In the genomic region with DNA sequence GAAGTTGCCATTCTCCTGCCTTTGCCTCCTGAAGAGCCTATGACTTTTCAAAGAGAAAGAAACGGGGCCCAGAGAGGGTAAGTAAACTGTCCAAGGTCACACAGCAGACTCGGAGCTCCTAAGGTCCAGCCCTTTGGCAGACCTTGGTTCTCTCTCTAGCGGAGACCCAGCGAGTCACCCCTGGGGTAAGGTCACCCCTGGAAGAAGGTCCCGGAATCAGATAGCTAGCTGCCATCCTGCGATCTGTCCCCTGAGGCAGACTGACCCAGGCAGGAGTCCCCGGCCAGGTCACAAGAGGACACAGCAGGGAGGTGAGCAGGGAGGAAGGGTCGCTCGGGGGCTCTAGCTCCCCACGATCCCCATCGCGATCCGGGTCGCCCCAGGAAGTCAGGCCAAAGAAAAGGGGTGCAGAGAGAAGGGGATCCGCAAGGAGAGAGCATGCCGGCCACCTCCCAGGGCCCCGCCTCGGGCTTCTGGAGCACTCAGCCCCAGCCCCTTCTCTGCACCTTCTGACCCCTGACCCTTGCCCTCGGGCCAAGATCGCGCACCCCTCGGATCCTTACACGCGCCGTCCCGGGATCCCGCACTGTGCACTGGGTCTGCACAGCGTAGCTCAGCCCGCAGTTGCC, we compare ENCODE assay signal across 8 mouse cellular contexts. TPM values are rescaled to one million over a fixed set of nuclear protein-coding genes. Genes with fewer than 3 reads are reported as not detected.
DNase-seq lines count a peak whose midpoint lies in the region; ATAC-seq and TF ChIP-seq lines count a peak whose summit lies in the region.

No protein-coding gene starts in this region.

- H3K4me2 ChIP-seq in kidney, embryonic 16.5 days (replicated peaks; ENCODE audit: low read depth, low read length), result peak overlapping the region; percentile 93
- H3K4me2 ChIP-seq in embryonic facial prominence, embryonic 12.5 days (replicated peaks), result peak overlapping the region; percentile 95
- peak overlapping the region; percentile 93 for H3K4me2 ChIP-seq in hindbrain, postnatal 0 days (ENCODE audit: low read depth, low read length)
- peak overlapping the region; percentile 99 for H3K4me2 ChIP-seq in midbrain, postnatal 0 days (ENCODE audit: low read depth, low read length, poor library complexity, severe bottlenecking)

- H3K27ac ChIP-seq in kidney, embryonic 16.5 days (ENCODE audit: low read length), result peak overlapping the region; percentile 65
- H3K27ac ChIP-seq in embryonic facial prominence, embryonic 12.5 days, result peak overlapping the region; percentile 18; the same call in 1 of the 2 replicates
- peak overlapping the region; percentile 76; the same call in 1 of the 2 replicates for H3K27ac ChIP-seq in hindbrain, postnatal 0 days
- peak overlapping the region; percentile 55 for H3K27ac ChIP-seq in midbrain, postnatal 0 days (ENCODE audit: low read depth, low read length)

- H3K4me3 ChIP-seq in kidney, embryonic 16.5 days (ENCODE audit: low read length), result peak overlapping the region; percentile 82
- peak overlapping the region; percentile 73 for H3K4me3 ChIP-seq in embryonic facial prominence, embryonic 12.5 days
- peak overlapping the region; percentile 81 for H3K4me3 ChIP-seq in hindbrain, postnatal 0 days (ENCODE audit: low read length)
- peak overlapping the region; percentile 75 for H3K4me3 ChIP-seq in midbrain, postnatal 0 days (ENCODE audit: low read depth, low read length)

- under 1% methylated on average over 29 of the region's 29 CpGs for WGBS in kidney, embryonic 16.5 days
- WGBS in embryonic facial prominence, embryonic 12.5 days, result 1% methylated on average over 29 of the region's 29 CpGs
- WGBS in hindbrain, postnatal 0 days, result 1% methylated on average over 28 of the region's 29 CpGs
- WGBS in midbrain, postnatal 0 days, result 2% methylated on average over 26 of the region's 29 CpGs

- no peak; the same call in 1 of the 2 replicates for ATAC-seq in kidney, embryonic 16.5 days (ENCODE audit: low FRiP score, low TSS enrichment)
- no peak; the same call in 1 of the 2 replicates for ATAC-seq in embryonic facial prominence, embryonic 12.5 days (ENCODE audit: insufficient number of reproducible peaks, insufficient read depth, low FRiP score, low TSS enrichment)
- ATAC-seq in hindbrain, postnatal 0 days, result no peak
- ATAC-seq in midbrain, postnatal 0 days (ENCODE audit: low FRiP score), result 0 out of 2 replicates have a peak, but pooled peaks have one; percentile 0

- DNase-seq in kidney, postnatal 36 days, result no peak
- no peak for DNase-seq in hindbrain, postnatal 0 days (ENCODE audit: low spot score)
- DNase-seq in midbrain, postnatal 0 days (ENCODE audit: low spot score), result no peak
- DNase-seq in embryo, embryonic 10.5 days (ENCODE audit: low spot score), result no peak
- no peak for DNase-seq in yolk sac, embryonic 10.5 days (ENCODE audit: low spot score)
- DNase-seq in retina, embryonic 14.5 days (ENCODE audit: low spot score), result no peak

- H3K9me3 ChIP-seq in kidney, embryonic 16.5 days (ENCODE audit: low read length), result no peaks in the 10 kb centered on the region
- no peaks in the 10 kb centered on the region for H3K9me3 ChIP-seq in embryonic facial prominence, embryonic 12.5 days
- no peaks in the 10 kb centered on the region for H3K9me3 ChIP-seq in hindbrain, postnatal 0 days (ENCODE audit: low read length)
- no peaks in the 10 kb centered on the region for H3K9me3 ChIP-seq in midbrain, postnatal 0 days (ENCODE audit: low read length)

- TF ChIP-seq CTCF in hindbrain, postnatal 0 days (IDR thresholded peaks at IDR 0.05; ENCODE audit: low read depth), result no peak
- no peak for TF ChIP-seq CTCF in midbrain, postnatal 0 days (IDR thresholded peaks at IDR 0.05)

- peaks cover 25% of the 10 kb centered on the region for H3K4me1 ChIP-seq in kidney, embryonic 16.5 days (ENCODE audit: insufficient read depth, low read length)
- H3K4me1 ChIP-seq in embryonic facial prominence, embryonic 12.5 days, result peaks cover 26% of the 10 kb centered on the region
- H3K4me1 ChIP-seq in hindbrain, postnatal 0 days (ENCODE audit: insufficient read depth, low read length), result peaks cover 16% of the 10 kb centered on the region
- H3K4me1 ChIP-seq in midbrain, postnatal 0 days (ENCODE audit: insufficient read depth, low read length), result no peaks in the 10 kb centered on the region

- H3K36me3 ChIP-seq in kidney, embryonic 16.5 days (ENCODE audit: insufficient read depth, low read length), result peaks cover 11% of the 10 kb centered on the region; the same call in 1 of the 2 replicates
- peaks cover 12% of the 10 kb centered on the region for H3K36me3 ChIP-seq in embryonic facial prominence, embryonic 12.5 days
- H3K36me3 ChIP-seq in hindbrain, postnatal 0 days (ENCODE audit: insufficient read depth, low read length), result peaks cover 5% of the 10 kb centered on the region; the same call in 1 of the 2 replicates
- H3K36me3 ChIP-seq in midbrain, postnatal 0 days (ENCODE audit: insufficient read depth, low read length), result peaks cover 9% of the 10 kb centered on the region; the same call in 1 of the 2 replicates

- peak overlapping the region; percentile 86 for H3K9ac ChIP-seq in kidney, embryonic 16.5 days (replicated peaks; ENCODE audit: low read length)
- H3K9ac ChIP-seq in embryonic facial prominence, embryonic 12.5 days, result peak overlapping the region; percentile 72
- H3K9ac ChIP-seq in hindbrain, postnatal 0 days (replicated peaks; ENCODE audit: low read length), result peak overlapping the region; percentile 72
- H3K9ac ChIP-seq in midbrain, postnatal 0 days (replicated peaks; ENCODE audit: low read length, poor library complexity, severe bottlenecking), result peak overlapping the region; percentile 77

- H3K27me3 ChIP-seq in kidney, embryonic 16.5 days (ENCODE audit: insufficient read depth, low read length), result no peaks in the 10 kb centered on the region
- H3K27me3 ChIP-seq in embryonic facial prominence, embryonic 12.5 days, result no peaks in the 10 kb centered on the region
- no peaks in the 10 kb centered on the region for H3K27me3 ChIP-seq in hindbrain, postnatal 0 days (ENCODE audit: insufficient read depth, low read length)
- no peaks in the 10 kb centered on the region for H3K27me3 ChIP-seq in midbrain, postnatal 0 days (ENCODE audit: insufficient read depth, low read length)

RNA-seq across cellular contexts. Expression of gene Tpcn1, which starts 0.4 kb away (rescaled TPM):
- 30.6 and 34.1 TPM in 2 replicates for polyA plus RNA-seq in kidney, embryonic 16.5 days (2015; fragmentation: Nextera tagmentation; extraction: Ambion mirVana)
- 17.4 and 18.9 TPM in 2 replicates for polyA plus RNA-seq in embryonic facial prominence, embryonic 12.5 days (2016; fragmentation: Nextera tagmentation; extraction: Ambion mirVana)
- 24.5 and 30.7 TPM in 2 replicates for total RNA-seq in hindbrain, postnatal 0 days (2014; rRNA removed)
- polyA plus RNA-seq in hindbrain, postnatal 0 days (2015; fragmentation: Nextera tagmentation; extraction: Ambion mirVana), result 15.4 and 16.1 TPM in 2 replicates
- 11.6 and 25.3 TPM in 2 replicates for total RNA-seq in midbrain, postnatal 0 days (2014; rRNA removed)
- polyA plus RNA-seq in midbrain, postnatal 0 days (2015; fragmentation: Nextera tagmentation; extraction: Ambion mirVana), result 9.3 and 9.4 TPM in 2 replicates

RNA-seq across cellular contexts. Expression of gene Iqcd, which starts 0.8 kb away (rescaled TPM):
- polyA plus RNA-seq in kidney, embryonic 16.5 days (2015; fragmentation: Nextera tagmentation; extraction: Ambion mirVana), result 1.5 TPM in 2 replicates
- 0.65 and 0.70 TPM in 2 replicates for polyA plus RNA-seq in embryonic facial prominence, embryonic 12.5 days (2016; fragmentation: Nextera tagmentation; extraction: Ambion mirVana)
- 0.63 and 1.9 TPM in 2 replicates for total RNA-seq in hindbrain, postnatal 0 days (2014; rRNA removed)
- 1.8 and 2.0 TPM in 2 replicates for polyA plus RNA-seq in hindbrain, postnatal 0 days (2015; fragmentation: Nextera tagmentation; extraction: Ambion mirVana)
- 0.94 and 1.3 TPM in 2 replicates for total RNA-seq in midbrain, postnatal 0 days (2014; rRNA removed)
- polyA plus RNA-seq in midbrain, postnatal 0 days (2015; fragmentation: Nextera tagmentation; extraction: Ambion mirVana), result 0.86 and 1.5 TPM in 2 replicates

RNA-seq across cellular contexts. Expression of gene Rita1, which starts 24.3 kb away (rescaled TPM):
- polyA plus RNA-seq in kidney, embryonic 16.5 days (2015; fragmentation: Nextera tagmentation; extraction: Ambion mirVana), result 18.0 and 18.4 TPM in 2 replicates
- polyA plus RNA-seq in embryonic facial prominence, embryonic 12.5 days (2016; fragmentation: Nextera tagmentation; extraction: Ambion mirVana), result 16.7 and 17.5 TPM in 2 replicates
- 38.0 and 38.6 TPM in 2 replicates for total RNA-seq in hindbrain, postnatal 0 days (2014; rRNA removed)
- 30.1 and 30.4 TPM in 2 replicates for polyA plus RNA-seq in hindbrain, postnatal 0 days (2015; fragmentation: Nextera tagmentation; extraction: Ambion mirVana)
- total RNA-seq in midbrain, postnatal 0 days (2014; rRNA removed), result 32.3 and 43.6 TPM in 2 replicates
- 31.4 and 33.9 TPM in 2 replicates for polyA plus RNA-seq in midbrain, postnatal 0 days (2015; fragmentation: Nextera tagmentation; extraction: Ambion mirVana)

RNA-seq across cellular contexts. Expression of gene Ddx54, which starts 24.5 kb away (rescaled TPM):
- 53.7 and 54.8 TPM in 2 replicates for polyA plus RNA-seq in kidney, embryonic 16.5 days (2015; fragmentation: Nextera tagmentation; extraction: Ambion mirVana)
- polyA plus RNA-seq in embryonic facial prominence, embryonic 12.5 days (2016; fragmentation: Nextera tagmentation; extraction: Ambion mirVana), result 50.9 and 53.1 TPM in 2 replicates
- total RNA-seq in hindbrain, postnatal 0 days (2014; rRNA removed), result 37.3 and 40.1 TPM in 2 replicates
- polyA plus RNA-seq in hindbrain, postnatal 0 days (2015; fragmentation: Nextera tagmentation; extraction: Ambion mirVana), result 30.8 and 31.9 TPM in 2 replicates
- total RNA-seq in midbrain, postnatal 0 days (2014; rRNA removed), result 36.2 and 37.8 TPM in 2 replicates
- 31.7 and 32.6 TPM in 2 replicates for polyA plus RNA-seq in midbrain, postnatal 0 days (2015; fragmentation: Nextera tagmentation; extraction: Ambion mirVana)

RNA-seq across cellular contexts. Expression of gene Cfap73, which starts 46.0 kb away (rescaled TPM):
- polyA plus RNA-seq in kidney, embryonic 16.5 days (2015; fragmentation: Nextera tagmentation; extraction: Ambion mirVana), result not detected in 2 replicates
- polyA plus RNA-seq in embryonic facial prominence, embryonic 12.5 days (2016; fragmentation: Nextera tagmentation; extraction: Ambion mirVana), result not detected in 2 replicates
- 0.21 and 0.79 TPM in 2 replicates for total RNA-seq in hindbrain, postnatal 0 days (2014; rRNA removed)
- 0.26 and 0.86 TPM in 2 replicates for polyA plus RNA-seq in hindbrain, postnatal 0 days (2015; fragmentation: Nextera tagmentation; extraction: Ambion mirVana)
- 0.38 and 0.60 TPM in 2 replicates for total RNA-seq in midbrain, postnatal 0 days (2014; rRNA removed)
- polyA plus RNA-seq in midbrain, postnatal 0 days (2015; fragmentation: Nextera tagmentation; extraction: Ambion mirVana), result 0.62 and 0.74 TPM in 2 replicates

Comparison
In these comparisons a context has a peak if more than half of its experiments do, and no peak if none do; other contexts are left out.
1. H3K27ac ChIP-seq: peak in every context shown above with its lines; median percentile 76 in hindbrain, postnatal 0 days; 65 in kidney, embryonic 16.5 days; 55 in midbrain, postnatal 0 days; 18 in embryonic facial prominence, embryonic 12.5 days.